Mouse (Mus musculus): ENCODE data around the gene C1rl. TPM values are rescaled to one million over a fixed set of nuclear protein-coding genes. Genes with fewer than 3 reads are reported as not detected.
"Not testable (repeated sequence)": the region's sequence is repeated elsewhere in the genome, so short reads cannot be mapped to it uniquely, and the experiment has no call there.

Gene C1rl
- total and polyA plus RNA-seq, 3 experiments: 1.1 to 1.3 (median 1.2) TPM

DNA sequence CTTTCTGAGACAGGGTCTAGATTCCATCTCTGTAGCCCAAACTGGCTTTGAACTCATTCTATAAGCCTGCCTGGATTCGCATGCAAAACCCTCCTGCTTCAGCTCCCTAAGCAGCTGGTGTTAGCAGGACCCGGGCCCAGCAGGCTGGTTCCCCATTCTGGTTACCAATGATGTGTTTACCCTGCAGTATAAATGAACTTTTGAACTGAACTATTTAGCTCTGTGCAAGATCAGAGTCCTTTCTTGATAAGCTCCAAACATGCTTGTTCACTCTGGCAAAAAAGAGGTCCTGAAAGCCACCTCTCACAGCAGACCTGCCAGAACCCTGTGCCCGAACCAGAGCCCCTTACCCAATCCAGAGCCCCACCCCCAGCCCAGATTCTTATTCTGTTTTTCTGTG is 35.0 kb downstream of the C1rl start:
- intact Hi-C loops (cut with DNase I): no loop called here
- H3K4me3 ChIP-seq: no peak overlapping the region
- WGBS: 56% methylated on average over 3 of the region's 3 CpGs
- no peaks in the 10 kb centered on the region for H3K27me3 ChIP-seq (ENCODE audit: control insufficient read depth, insufficient read depth, low read length)
- H3K27ac ChIP-seq: no peak overlapping the region
- H3K36me3 ChIP-seq (ENCODE audit: control insufficient read depth, insufficient read depth, low read length): no peaks in the 10 kb centered on the region
- H3K4me1 ChIP-seq (ENCODE audit: control insufficient read depth, insufficient read depth, low read length): no peaks in the 10 kb centered on the region
- H3K79me2 ChIP-seq (replicated peaks; ENCODE audit: control insufficient read depth, insufficient read depth, low read length): no peaks in the 10 kb centered on the region
- DNase-seq: no peak
- TF ChIP-seq EP300 (IDR thresholded peaks at IDR 0.05; ENCODE audit: insufficient read depth, low read depth, low read length) (no peak), POLR2A (IDR thresholded peaks at IDR 0.05; ENCODE audit: insufficient read depth, low read depth, low read length) (no peak), CTCF (IDR thresholded peaks at IDR 0.05) (no peak)
- H3K9ac ChIP-seq (ENCODE audit: low read depth, low read length): no peak overlapping the region

DNA sequence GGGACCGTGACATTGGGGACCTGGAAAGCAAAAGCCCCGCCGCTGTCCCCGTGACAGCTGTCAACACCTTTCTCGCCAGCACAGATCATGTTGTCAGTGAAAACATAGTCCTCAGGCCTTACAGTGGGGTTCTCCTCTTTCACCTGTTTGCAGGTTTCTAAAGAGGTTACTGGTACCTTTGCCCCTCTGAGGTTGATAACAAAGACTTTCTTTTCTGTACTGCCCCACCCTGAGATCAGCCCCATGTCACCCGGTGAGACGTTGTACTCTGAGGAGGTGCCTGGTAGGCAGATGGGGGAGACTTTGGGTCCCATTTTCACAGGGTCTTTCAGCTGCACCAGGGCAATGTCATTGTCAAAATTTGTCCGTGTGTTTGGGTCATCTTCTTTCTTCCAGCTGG is 38.2 kb downstream of the C1rl start:
- no peak for DNase-seq
- no peak overlapping the region for H3K27ac ChIP-seq
- no peaks in the 10 kb centered on the region for H3K27me3 ChIP-seq (ENCODE audit: control insufficient read depth, insufficient read depth, low read length)
- H3K36me3 ChIP-seq (ENCODE audit: control insufficient read depth, insufficient read depth, low read length): no peaks in the 10 kb centered on the region
- 78% methylated on average over 8 of the region's 8 CpGs for WGBS
- TF ChIP-seq POLR2A (IDR thresholded peaks at IDR 0.05; ENCODE audit: insufficient read depth, low read depth, low read length) (no peak), CTCF (IDR thresholded peaks at IDR 0.05) (no peak), EP300 (IDR thresholded peaks at IDR 0.05; ENCODE audit: insufficient read depth, low read depth, low read length) (no peak)
- no peaks in the 10 kb centered on the region for H3K4me1 ChIP-seq (ENCODE audit: control insufficient read depth, insufficient read depth, low read length)
- H3K4me3 ChIP-seq: no peak overlapping the region
- H3K9ac ChIP-seq (ENCODE audit: low read depth, low read length): no peak overlapping the region
- intact Hi-C loops (cut with DNase I): no loop called here
- H3K79me2 ChIP-seq (replicated peaks; ENCODE audit: control insufficient read depth, insufficient read depth, low read length): no peaks in the 10 kb centered on the region

- H3K79me2 ChIP-seq (replicated peaks; ENCODE audit: control insufficient read depth, insufficient read depth, low read length); H3K36me3 ChIP-seq (ENCODE audit: control insufficient read depth, insufficient read depth, low read length); H3K27me3 ChIP-seq (ENCODE audit: control insufficient read depth, insufficient read depth, low read length); H3K4me1 ChIP-seq (ENCODE audit: control insufficient read depth, insufficient read depth, low read length); H3K4me3 ChIP-seq; H3K27ac ChIP-seq; intact Hi-C loops (cut with DNase I); H3K9ac ChIP-seq (ENCODE audit: low read depth, low read length); DNase-seq: not testable (repeated sequence)
- WGBS: 67% methylated on average over 8 of the region's 8 CpGs
Observed at GRCm38 (mm10) chr6:124536125-124536829, 43.4 kb downstream of the C1rl start.

- H3K79me2 ChIP-seq (replicated peaks; ENCODE audit: control insufficient read depth, insufficient read depth, low read length); H3K27me3 ChIP-seq (ENCODE audit: control insufficient read depth, insufficient read depth, low read length); H3K36me3 ChIP-seq (ENCODE audit: control insufficient read depth, insufficient read depth, low read length); H3K4me1 ChIP-seq (ENCODE audit: control insufficient read depth, insufficient read depth, low read length); DNase-seq; H3K4me3 ChIP-seq; H3K27ac ChIP-seq; H3K9ac ChIP-seq (ENCODE audit: low read depth, low read length): not testable (repeated sequence)
- intact Hi-C loops (cut with DNase I): loop anchor here (5.0 kb wide), 1 partner anchor 49 kb away; the partner anchor contains the start of gene C1rl
- WGBS: 73% methylated on average over 2 of the region's 2 CpGs
Observed at GRCm38 (mm10) chr6:124541176-124541575, 48.3 kb downstream of the C1rl start.

DNA sequence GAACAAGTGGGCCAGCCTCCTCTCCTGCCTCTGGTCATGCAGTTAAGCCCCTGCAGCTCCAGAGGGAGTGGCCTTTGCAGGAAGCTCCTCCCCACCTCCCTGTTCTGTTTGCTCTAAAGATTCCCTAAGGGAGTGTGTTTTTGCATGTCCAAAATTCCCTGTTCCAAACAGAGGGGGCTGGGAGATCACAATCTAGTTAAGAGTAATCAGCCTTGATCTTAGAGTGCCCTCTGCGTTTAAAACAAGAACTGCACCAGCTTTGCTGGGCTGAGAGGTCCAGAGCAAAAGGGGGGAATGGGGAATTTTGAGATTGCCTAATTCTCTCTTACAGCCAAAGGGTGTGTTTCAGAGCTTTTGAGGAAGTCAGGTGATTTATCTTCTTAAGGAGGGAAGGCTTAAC is 49.4 kb downstream of the C1rl start, which contains the start of gene C1s1:
C1s1 (minus strand) TSS at position 76 of the 400 bp plus-strand sequence.
- intact Hi-C loops (cut with DNase I): loop anchor here (5.0 kb wide), 1 partner anchor 50 kb away; the partner anchor contains the start of gene C1rl
- peak; percentile 32 to 61 for DNase-seq
- H3K27ac ChIP-seq; H3K4me3 ChIP-seq; H3K27me3 ChIP-seq (ENCODE audit: control insufficient read depth, insufficient read depth, low read length); H3K36me3 ChIP-seq (ENCODE audit: control insufficient read depth, insufficient read depth, low read length); H3K79me2 ChIP-seq (replicated peaks; ENCODE audit: control insufficient read depth, insufficient read depth, low read length); H3K4me1 ChIP-seq (ENCODE audit: control insufficient read depth, insufficient read depth, low read length): not testable (repeated sequence)
- 0 out of 2 replicates have a peak within 1 kb of the TSS, but pooled peaks have one; percentile 30 for H3K9ac ChIP-seq (ENCODE audit: low read depth, low read length)
- TF ChIP-seq CTCF (IDR thresholded peaks at IDR 0.05): peak; percentile 64
- WGBS: 7% methylated on average over 1 of the region's 1 CpGs

DNA sequence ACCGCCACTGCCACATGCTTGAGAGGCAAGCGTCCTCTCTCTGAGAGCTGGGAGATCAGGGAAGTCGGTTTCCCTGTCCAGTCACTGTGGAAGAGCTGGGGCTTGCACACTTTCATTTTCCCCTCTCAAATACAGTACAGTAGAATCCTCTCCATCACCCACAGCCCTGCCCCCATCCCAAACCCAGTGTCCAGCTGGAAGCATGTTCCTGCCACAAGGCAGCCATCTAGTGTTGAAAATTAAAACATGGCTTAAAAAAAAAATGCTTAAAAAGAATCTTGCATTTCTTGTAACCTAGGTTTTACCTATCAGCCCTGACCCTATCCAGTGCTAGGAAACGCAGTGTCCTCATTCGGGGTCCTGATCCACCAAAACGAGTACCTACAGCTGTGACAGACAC is 51.6 kb downstream of the C1rl start:
- Histone ChIP-seq H3K27ac (no peak overlapping the region), H3K9ac (ENCODE audit: low read depth, low read length) (no peak overlapping the region), H3K79me2 (replicated peaks; ENCODE audit: control insufficient read depth, insufficient read depth, low read length) (no peaks in the 10 kb centered on the region), H3K36me3 (ENCODE audit: control insufficient read depth, insufficient read depth, low read length) (no peaks in the 10 kb centered on the region), H3K4me3 (no peak overlapping the region), H3K4me1 (ENCODE audit: control insufficient read depth, insufficient read depth, low read length) (no peaks in the 10 kb centered on the region), H3K27me3 (ENCODE audit: control insufficient read depth, insufficient read depth, low read length) (no peaks in the 10 kb centered on the region)
- TF ChIP-seq CTCF (IDR thresholded peaks at IDR 0.05) (peak; percentile 37), EP300 (IDR thresholded peaks at IDR 0.05; ENCODE audit: insufficient read depth, low read depth, low read length) (no peak)
- 74% methylated on average over 6 of the region's 6 CpGs for WGBS
- intact Hi-C loops (cut with DNase I): loop anchor here (5.0 kb wide), 1 partner anchor 52 kb away; the partner anchor contains the start of gene C1rl
- DNase-seq: peak; percentile 6 to 31

Data from heart, adult 2 months (tissue).